Mouse (Mus musculus) lung, postnatal 0 days (tissue): ENCODE measurements at regions not wholly inside any gene's neighbourhood (a gene's known extent, or its start where the extent isn't known, plus 50 kb on each side); places are given as distances from the start of the nearest gene placed in this dataset.

Source experiments
- CTCF ChIP-seq: IDR thresholded peaks from 2 replicates; pipeline ENCODE4 v1.5.1; 2016; ENCODE audit warnings: antibody characterized with exemption, mild to moderate bottlenecking
- EP300 ChIP-seq: IDR thresholded peaks from 2 replicates; pipeline ENCODE4 v1.6.1; 2016; ENCODE audit warnings: antibody characterized with exemption, mild to moderate bottlenecking, control low read depth

DNA sequence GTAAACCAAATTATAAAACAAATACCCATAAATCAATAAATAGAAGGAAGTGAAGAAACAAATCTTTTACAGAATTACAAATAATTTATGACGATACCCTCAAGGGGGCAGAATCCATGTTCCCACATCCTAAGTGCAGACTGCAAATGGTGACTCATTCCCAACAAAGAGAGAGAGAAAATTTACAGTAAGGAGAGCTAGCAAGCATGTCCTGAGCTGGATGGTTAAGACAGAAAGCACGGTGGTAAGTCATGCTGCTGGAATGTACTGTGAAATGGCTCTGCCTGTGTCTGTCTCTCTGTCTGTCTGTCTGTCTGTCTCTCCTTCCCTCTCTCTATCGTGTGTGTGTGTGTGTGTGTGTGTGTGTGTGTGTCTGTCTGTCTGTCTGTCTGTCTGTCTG lies 74.3 kb downstream of the Avpr1a start:
- no peak for TF ChIP-seq CTCF
- no peak for TF ChIP-seq EP300
